Mouse (Mus musculus) ES-Bruce4 (cell line): ENCODE results near the gene Elovl2. TPM values are rescaled to one million over a fixed set of nuclear protein-coding genes. Genes with fewer than 3 reads are reported as not detected.

Experiments used
- H3K27ac ChIP-seq: 2 replicates; pipeline ENCODE4 v1.5.1; 2012; ENCODE audit warnings: low read length, inconsistent platforms; ENCODE audit not compliant: insufficient read depth
- H3K27me3 ChIP-seq: 2 replicates; pipeline ENCODE4 v1.6.1; 2012; ENCODE audit warnings: mild to moderate bottlenecking, low read length, inconsistent platforms; ENCODE audit not compliant: control insufficient read depth, poor library complexity, insufficient read depth, severe bottlenecking
- H3K36me3 ChIP-seq: 2 replicates; pipeline ENCODE4 v1.6.1; 2012; ENCODE audit warnings: inconsistent platforms, mild to moderate bottlenecking, low read length, moderate library complexity; ENCODE audit not compliant: control insufficient read depth, poor library complexity, insufficient read depth, severe bottlenecking
- H3K4me1 ChIP-seq: one replicate; pipeline ENCODE4 v1.8.1; 2011; ENCODE audit warnings: low read length; ENCODE audit not compliant: control insufficient read depth, insufficient read depth
- H3K4me3 ChIP-seq: 2 replicates; pipeline ENCODE4 v1.5.1; 2011; ENCODE audit warnings: low read depth, mild to moderate bottlenecking, low read length
- H3K9ac ChIP-seq: 2 replicates; pipeline ENCODE4 v1.6.1; 2012; ENCODE audit warnings: low read depth, mild to moderate bottlenecking, inconsistent platforms; ENCODE audit not compliant: poor library complexity, severe bottlenecking
- H3K9me3 ChIP-seq: replicated peaks from 2 replicates; pipeline ENCODE4 v1.6.1; 2012; ENCODE audit warnings: mild to moderate bottlenecking, low read length, inconsistent platforms; ENCODE audit not compliant: control insufficient read depth, poor library complexity, insufficient read depth, severe bottlenecking
- CTCF ChIP-seq: IDR thresholded peaks from one replicate; pipeline ENCODE4 v1.8.1; 2011; ENCODE audit warnings: low read depth, low read length
- EP300 ChIP-seq: IDR thresholded peaks from 2 replicates; pipeline ENCODE4 v1.6.1; 2011; ENCODE audit warnings: low read depth, low read length; ENCODE audit not compliant: insufficient read depth
- POLR2A ChIP-seq: IDR thresholded peaks from one replicate; pipeline ENCODE4 v1.8.1; 2011; ENCODE audit warnings: low read length; ENCODE audit not compliant: insufficient read depth
- polyA plus RNA-seq: library from polyadenylated mRNA; stranded (reverse); fragments of >200 nt; gene quantifications from 2 replicates; pipeline ENCODE4 v1.2.4, GENCODE M21; 2011; ENCODE audit warnings: low read depth; ENCODE audit not compliant: missing spikeins, insufficient read depth, insufficient read length

Elovl2 gene
- polyA plus RNA-seq, 1 experiment: 5.8 TPM

GRCm38 (mm10) chr13:41200861-41201260, 19.3 kb downstream of the Elovl2 start:
- H3K4me3 ChIP-seq: no peak overlapping the region
- no peaks in the 10 kb centered on the region for H3K9me3 ChIP-seq
- no peaks in the 10 kb centered on the region for H3K27me3 ChIP-seq
- H3K27ac ChIP-seq: no peak overlapping the region
- H3K4me1 ChIP-seq: no peaks in the 10 kb centered on the region
- no peak for TF ChIP-seq POLR2A
- no peak for TF ChIP-seq EP300
- TF ChIP-seq CTCF: no peak
- H3K9ac ChIP-seq: no peak overlapping the region
- no peaks in the 10 kb centered on the region for H3K36me3 ChIP-seq

GRCm38 (mm10) chr13:41195640-41196333, 24.4 kb downstream of the Elovl2 start:
- no peak overlapping the region for H3K4me3 ChIP-seq
- TF ChIP-seq POLR2A: no peak
- TF ChIP-seq EP300: no peak
- TF ChIP-seq CTCF: no peak
- H3K27ac ChIP-seq: no peak overlapping the region
- H3K27me3 ChIP-seq: no peaks in the 10 kb centered on the region
- no peaks in the 10 kb centered on the region for H3K9me3 ChIP-seq
- no peaks in the 10 kb centered on the region for H3K36me3 ChIP-seq
- H3K9ac ChIP-seq: no peak overlapping the region
- no peaks in the 10 kb centered on the region for H3K4me1 ChIP-seq

- no peak overlapping the region for H3K9ac ChIP-seq
- no peak overlapping the region for H3K27ac ChIP-seq
- TF ChIP-seq EP300 (no peak), POLR2A (no peak), CTCF (no peak)
- no peak overlapping the region for H3K4me3 ChIP-seq
- no peaks in the 10 kb centered on the region for H3K27me3 ChIP-seq
- no peaks in the 10 kb centered on the region for H3K9me3 ChIP-seq
- H3K4me1 ChIP-seq: no peaks in the 10 kb centered on the region
- no peaks in the 10 kb centered on the region for H3K36me3 ChIP-seq
These were observed 32.3 kb downstream of the Elovl2 start for GRCm38 (mm10) chr13:41187886-41188285.

- H3K9ac ChIP-seq: no peak overlapping the region
- no peak overlapping the region for H3K4me3 ChIP-seq
- H3K4me1 ChIP-seq: no peaks in the 10 kb centered on the region
- no peaks in the 10 kb centered on the region for H3K9me3 ChIP-seq
- H3K36me3 ChIP-seq: no peaks in the 10 kb centered on the region
- no peak overlapping the region for H3K27ac ChIP-seq
- no peaks in the 10 kb centered on the region for H3K27me3 ChIP-seq
- TF ChIP-seq EP300 (no peak), CTCF (no peak), POLR2A (no peak)
These were observed 61.8 kb downstream of the Elovl2 start for GRCm38 (mm10) chr13:41158426-41158825.

- H3K27ac ChIP-seq: no peak overlapping the region
- peaks cover 2% of the 10 kb centered on the region for H3K4me1 ChIP-seq
- no peak overlapping the region for H3K9ac ChIP-seq
- no peaks in the 10 kb centered on the region for H3K9me3 ChIP-seq
- H3K4me3 ChIP-seq: peak overlapping the region; percentile 42; the same call in 1 of the 2 replicates
- no peaks in the 10 kb centered on the region for H3K36me3 ChIP-seq
- no peak for TF ChIP-seq POLR2A
- no peak for TF ChIP-seq EP300
- no peak for TF ChIP-seq CTCF
- no peaks in the 10 kb centered on the region for H3K27me3 ChIP-seq
These were observed 67.1 kb downstream of the Elovl2 start for GRCm38 (mm10) chr13:41153146-41153545.

GRCm38 (mm10) chr13:41146271-41146670, 73.9 kb downstream of the Elovl2 start:
- no peaks in the 10 kb centered on the region for H3K36me3 ChIP-seq
- H3K27ac ChIP-seq: peak overlapping the region; percentile 81
- H3K9ac ChIP-seq: no peak overlapping the region
- no peaks in the 10 kb centered on the region for H3K27me3 ChIP-seq
- H3K4me1 ChIP-seq: peaks cover 5% of the 10 kb centered on the region
- no peak overlapping the region for H3K4me3 ChIP-seq
- TF ChIP-seq POLR2A: no peak
- TF ChIP-seq CTCF: peak; percentile 59
- no peaks in the 10 kb centered on the region for H3K9me3 ChIP-seq
